Mouse (Mus musculus): Measurements from ENCODE around the gene Gm21981. TPM values are rescaled to one million over a fixed set of nuclear protein-coding genes. Genes with fewer than 3 reads are reported as not detected.

Gm21981 gene
- polyA plus RNA-seq, 1 experiment: 1.3 TPM

GRCm38 (mm10) chr17:47738066-47738878 is 44.0 kb upstream of the Gm21981 start:
- Histone ChIP-seq H3ac (ENCODE audit: control insufficient read depth, insufficient read length) (peak overlapping the region; percentile 24), H3K4me2 (ENCODE audit: low read depth) (peak overlapping the region; percentile 93), H3K4me3 (peak overlapping the region; percentile 41), H3K27me3 (ENCODE audit: control insufficient read depth, insufficient read depth, insufficient read length) (peaks cover 6% of the 10 kb centered on the region), H3K79me2 (ENCODE audit: control insufficient read depth, insufficient read depth) (no peaks in the 10 kb centered on the region), H3K36me3 (ENCODE audit: control insufficient read depth, insufficient read depth) (no peaks in the 10 kb centered on the region)
- TF ChIP-seq MYOD1 (IDR thresholded peaks at IDR 0.05; ENCODE audit: control insufficient read depth in 1 of 3, insufficient read length in 2 of 3, low read depth in 2 of 3) (no peak), POLR2A (IDR thresholded peaks at IDR 0.05; ENCODE audit: insufficient read length, low read depth) (peak; percentile 13), USF1 (IDR thresholded peaks at IDR 0.05; ENCODE audit: low read depth) (no peak), MAX (IDR thresholded peaks at IDR 0.05; ENCODE audit: low read depth) (no peak), MYOG (IDR thresholded peaks at IDR 0.05; ENCODE audit: control insufficient read depth in 1 of 3, insufficient read depth in 1 of 3, insufficient read length in 2 of 3, low read depth in 2 of 3) (peak in 2 of 3 experiments; percentile 6 to 12)

- H3K4me3 ChIP-seq: peak overlapping the region; percentile 41
- H3K79me2 ChIP-seq (ENCODE audit: control insufficient read depth, insufficient read depth): no peaks in the 10 kb centered on the region
- peaks cover 15% of the 10 kb centered on the region for H3K27me3 ChIP-seq (ENCODE audit: control insufficient read depth, insufficient read depth, insufficient read length)
- peak overlapping the region; percentile 24 for H3ac ChIP-seq (ENCODE audit: control insufficient read depth, insufficient read length)
- TF ChIP-seq E2F4 (IDR thresholded peaks at IDR 0.05; ENCODE audit: insufficient read depth): no peak
- TF ChIP-seq MAX (IDR thresholded peaks at IDR 0.05; ENCODE audit: low read depth): no peak
- TF ChIP-seq POLR2AphosphoS2 (IDR thresholded peaks at IDR 0.05; ENCODE audit: insufficient read length, low read depth): peak; percentile 73
- no peak for TF ChIP-seq REST (IDR thresholded peaks at IDR 0.05; ENCODE audit: insufficient read depth, insufficient read length)
- TF ChIP-seq POLR2A (IDR thresholded peaks at IDR 0.05; ENCODE audit: insufficient read length, low read depth): peak; percentile 69
- no peak for TF ChIP-seq USF1 (IDR thresholded peaks at IDR 0.05; ENCODE audit: low read depth)
- TF ChIP-seq SRF (IDR thresholded peaks at IDR 0.05; ENCODE audit: control insufficient read depth, insufficient read length, low read depth): no peak
- no peak for TF ChIP-seq CEBPB (IDR thresholded peaks at IDR 0.05; ENCODE audit: insufficient read depth, poor library complexity, severe bottlenecking)
- peak in 1 of 3 experiments; percentile 3 for TF ChIP-seq MYOG (IDR thresholded peaks at IDR 0.05; ENCODE audit: control insufficient read depth in 1 of 3, insufficient read depth in 1 of 3, insufficient read length in 2 of 3, low read depth in 2 of 3)
- TF ChIP-seq TCF12 (IDR thresholded peaks at IDR 0.05; ENCODE audit: insufficient read depth, poor library complexity, severe bottlenecking): no peak
- no peaks in the 10 kb centered on the region for H3K36me3 ChIP-seq (ENCODE audit: control insufficient read depth, insufficient read depth)
- peak overlapping the region; percentile 93 for H3K4me2 ChIP-seq (ENCODE audit: low read depth)
Measured at GRCm38 (mm10) chr17:47737271-47738065, 43.2 kb upstream of the Gm21981 start.

- Histone ChIP-seq H3K79me2 (ENCODE audit: control insufficient read depth, insufficient read depth) (no peaks in the 10 kb centered on the region), H3K36me3 (ENCODE audit: control insufficient read depth, insufficient read depth) (no peaks in the 10 kb centered on the region), H3K27me3 (ENCODE audit: control insufficient read depth, insufficient read depth, insufficient read length) (peaks cover 19% of the 10 kb centered on the region), H3ac (ENCODE audit: control insufficient read depth, insufficient read length) (peak within 1 kb of the TSS; percentile 24), H3K4me2 (ENCODE audit: low read depth) (peak within 1 kb of the TSS; percentile 93), H3K4me3 (peak within 1 kb of the TSS; percentile 41)
- TF ChIP-seq POLR2A (IDR thresholded peaks at IDR 0.05; ENCODE audit: insufficient read length, low read depth): peak; percentile 28
- TF ChIP-seq SRF (IDR thresholded peaks at IDR 0.05; ENCODE audit: control insufficient read depth, insufficient read length, low read depth): peak; percentile 42
- peak in 2 of 3 experiments; percentile 80 to 89 for TF ChIP-seq MYOG (IDR thresholded peaks at IDR 0.05; ENCODE audit: control insufficient read depth in 1 of 3, insufficient read depth in 1 of 3, insufficient read length in 2 of 3, low read depth in 2 of 3)
- TF ChIP-seq MYOD1 (IDR thresholded peaks at IDR 0.05; ENCODE audit: control insufficient read depth in 1 of 3, insufficient read length in 2 of 3, low read depth in 2 of 3): peak in 2 of 3 experiments; percentile 58 to 78
- peak; percentile 41 for TF ChIP-seq E2F4 (IDR thresholded peaks at IDR 0.05; ENCODE audit: insufficient read depth)
- TF ChIP-seq TCF3 (IDR thresholded peaks at IDR 0.05; ENCODE audit: insufficient read length, low read depth): no peak
- TF ChIP-seq TCF12 (IDR thresholded peaks at IDR 0.05; ENCODE audit: insufficient read depth, poor library complexity, severe bottlenecking): no peak
- no peak for TF ChIP-seq POLR2AphosphoS2 (IDR thresholded peaks at IDR 0.05; ENCODE audit: insufficient read length, low read depth)
- no peak for TF ChIP-seq CEBPB (IDR thresholded peaks at IDR 0.05; ENCODE audit: insufficient read depth, poor library complexity, severe bottlenecking)
Measured at GRCm38 (mm10) chr17:47736856-47737255, 42.6 kb upstream of the Gm21981 start, which contains the start of gene Tfeb. Gene Tfeb (plus strand): TSS chr17:47737030.

GRCm38 (mm10) chr17:47735553-47736100 is 41.4 kb upstream of the Gm21981 start:
- Histone ChIP-seq H3K79me2 (ENCODE audit: control insufficient read depth, insufficient read depth) (no peaks in the 10 kb centered on the region), H3K4me2 (ENCODE audit: low read depth) (no peak overlapping the region), H3K27me3 (ENCODE audit: control insufficient read depth, insufficient read depth, insufficient read length) (peaks cover 19% of the 10 kb centered on the region), H3ac (ENCODE audit: control insufficient read depth, insufficient read length) (no peak overlapping the region), H3K36me3 (ENCODE audit: control insufficient read depth, insufficient read depth) (no peaks in the 10 kb centered on the region), H3K4me3 (no peak overlapping the region)
- TF ChIP-seq POLR2AphosphoS2 (IDR thresholded peaks at IDR 0.05; ENCODE audit: insufficient read length, low read depth) (no peak), CEBPB (IDR thresholded peaks at IDR 0.05; ENCODE audit: insufficient read depth, poor library complexity, severe bottlenecking) (no peak)

All from myocyte (in vitro differentiated cells).